Mouse (Mus musculus) forebrain, embryonic 11.5 days (tissue): ENCODE data around the gene Rnasek. TPM values are rescaled to one million over a fixed set of nuclear protein-coding genes. Genes with fewer than 3 reads are reported as not detected.
A peak's percentile ranks its signal among the peaks of the same experiment; 100 is the strongest.

ENCODE experiments used
- ATAC-seq: fragments of 200-750 bp; cut with Nextera tagmentation; replicated peaks from 2 replicates; pipeline ENCODE4 v1.8.0; 2017; ENCODE audit warnings: moderate TSS enrichment; ENCODE audit not compliant: low FRiP score
- DNase-seq: peaks from one replicate; pipeline ENCODE4 v3.0.0-alpha.2; 2017; ENCODE audit warnings: low spot score
- H3K27ac ChIP-seq: fragments of 300-500 bp; sonication (generic); 2 replicates; pipeline ENCODE4 v1.5.1; 2014; ENCODE audit warnings: low read depth, low read length
- H3K27me3 ChIP-seq: fragments of 300-500 bp; sonication (generic); 2 replicates; pipeline ENCODE4 v1.6.1; 2014; ENCODE audit warnings: mild to moderate bottlenecking, low read length, mixed read lengths; ENCODE audit not compliant: control insufficient read depth, insufficient read depth
- H3K36me3 ChIP-seq: fragments of 300-500 bp; sonication (generic); 2 replicates; pipeline ENCODE4 v1.6.1; 2014; ENCODE audit warnings: mild to moderate bottlenecking, low read length, moderate library complexity, mixed read lengths; ENCODE audit not compliant: control insufficient read depth, insufficient read depth
- H3K4me1 ChIP-seq: fragments of 300-500 bp; sonication (generic); replicated peaks from 2 replicates; pipeline ENCODE4 v1.6.1; 2014; ENCODE audit warnings: low read length, mixed read lengths; ENCODE audit not compliant: control insufficient read depth, insufficient read depth
- H3K4me2 ChIP-seq: fragments of 300-500 bp; sonication (generic); 2 replicates; pipeline ENCODE4 v1.6.1; 2014; ENCODE audit warnings: low read depth, mild to moderate bottlenecking, low read length, moderate library complexity, mixed read lengths; ENCODE audit not compliant: severe bottlenecking
- H3K4me3 ChIP-seq: fragments of 300-500 bp; sonication (generic); 2 replicates; pipeline ENCODE4 v1.5.1; 2014; ENCODE audit warnings: low read depth, low read length
- H3K9ac ChIP-seq: fragments of 300-500 bp; sonication (generic); 2 replicates; pipeline ENCODE4 v1.6.1; 2014; ENCODE audit warnings: low read length
- H3K9me3 ChIP-seq: fragments of 300-500 bp; sonication (generic); 2 replicates; pipeline ENCODE4 v1.6.1; 2016; ENCODE audit warnings: low read length, mixed read lengths; ENCODE audit not compliant: control insufficient read depth
- WGBS: fragments of 180-500 bp; shearing (Covaris S2); extraction: QIAGEN DNeasy Blood & Tissue Kit; methylation state at CpG from one replicate; pipeline ENCODE4 v1.1.7; 2014; 5-methylcytosine and 5-hydroxymethylcytosine counted together
- polyA plus RNA-seq: library from polyadenylated mRNA; unstranded; fragments of >200 nt; fragmentation: Nextera tagmentation; extraction: Ambion mirVana; gene quantifications from 2 replicates; pipeline ENCODE4 v1.2.1, GENCODE M21; 2014

The Rnasek gene
- 97.8 and 110 TPM in 2 replicates for polyA plus RNA-seq

DNA sequence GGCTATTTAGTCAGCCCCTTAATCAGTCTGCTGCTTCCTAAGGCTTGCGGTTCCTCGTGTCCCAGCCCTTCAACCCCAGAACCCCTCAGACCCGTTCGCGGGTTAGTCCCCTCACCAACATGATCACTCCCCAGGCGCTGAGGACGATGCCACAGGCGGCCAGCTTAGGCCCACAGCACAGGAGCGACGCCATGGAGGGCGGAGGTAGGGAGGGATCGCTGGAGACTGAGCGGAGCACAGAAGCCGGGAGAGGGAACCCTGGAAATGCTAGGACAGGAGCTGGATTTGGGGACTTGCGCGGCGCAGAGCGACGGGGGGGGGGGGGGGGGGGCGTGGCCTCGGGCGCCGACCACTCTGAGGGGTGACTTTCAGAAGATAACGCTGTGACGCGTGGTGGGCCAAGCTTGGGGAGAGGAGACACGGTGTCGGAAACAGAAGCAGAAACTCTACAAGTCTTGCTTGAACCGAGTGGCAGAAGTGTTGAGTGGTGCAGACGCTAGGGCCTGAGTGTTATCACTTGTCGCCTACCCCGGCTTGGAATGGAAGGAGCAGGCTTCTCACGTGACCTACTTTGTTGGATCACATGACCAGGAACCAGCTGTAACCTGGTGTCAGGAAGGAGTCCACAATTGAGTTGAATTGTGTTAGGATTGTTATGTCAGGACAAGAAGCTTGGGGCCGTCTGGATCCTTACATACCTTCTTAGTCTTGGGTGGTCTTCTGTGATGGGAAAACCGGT, at the start of gene Rnasek, which contains the start of gene Gm21988:
Rnasek (minus strand) TSS at position 302 of the 739 bp plus-strand sequence.
Gm21988 (minus strand) TSS at position 290 of the 739 bp plus-strand sequence.
- H3K27me3 ChIP-seq, result no peaks in the 10 kb centered on the region
- no peaks in the 10 kb centered on the region for H3K9me3 ChIP-seq
- peak within 1 kb of the TSS; percentile 57; the same call in 1 of the 2 replicates for H3K27ac ChIP-seq
- H3K4me3 ChIP-seq, result peak within 1 kb of the TSS; percentile 83
- H3K9ac ChIP-seq, result peak within 1 kb of the TSS; percentile 86
- H3K4me2 ChIP-seq, result peak within 1 kb of the TSS; percentile 95
- H3K4me1 ChIP-seq, result peaks cover 14% of the 10 kb centered on the region
- under 1% methylated on average over 31 of the region's 35 CpGs for WGBS
- peak; percentile 88 for DNase-seq
- ATAC-seq, result peak; percentile 44
- H3K36me3 ChIP-seq, result peaks cover 5% of the 10 kb centered on the region; the same call in 1 of the 2 replicates

DNA sequence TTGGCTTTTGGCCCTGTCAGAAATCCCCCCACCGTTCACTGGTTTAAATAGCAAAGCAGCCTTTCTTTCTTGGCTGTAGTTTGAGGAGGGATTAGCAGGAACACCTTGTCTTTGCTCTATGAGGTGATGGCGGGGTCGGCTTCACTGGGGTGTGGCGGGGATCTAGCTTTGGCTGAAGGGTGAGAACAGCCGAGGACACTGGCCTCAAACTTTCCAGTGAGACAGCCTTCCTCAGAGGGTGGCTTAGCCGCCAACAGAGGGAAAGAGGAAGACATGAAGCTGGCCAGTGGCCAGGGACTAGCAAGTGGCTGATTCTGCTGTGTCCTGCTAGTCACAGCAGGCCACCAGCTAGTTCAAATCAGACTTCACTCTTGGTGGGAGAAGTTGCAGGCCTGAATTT, 49.6 kb upstream of the Rnasek start:
- 34% methylated on average over 6 of the region's 6 CpGs for WGBS
- no peaks in the 10 kb centered on the region for H3K27me3 ChIP-seq
- H3K4me2 ChIP-seq, result no peak overlapping the region
- H3K9ac ChIP-seq, result no peak overlapping the region
- no peak for ATAC-seq
- H3K36me3 ChIP-seq, result no peaks in the 10 kb centered on the region
- no peak for DNase-seq
- no peak overlapping the region for H3K4me3 ChIP-seq
- no peaks in the 10 kb centered on the region for H3K4me1 ChIP-seq
- H3K27ac ChIP-seq, result no peak overlapping the region
- no peaks in the 10 kb centered on the region for H3K9me3 ChIP-seq

DNA sequence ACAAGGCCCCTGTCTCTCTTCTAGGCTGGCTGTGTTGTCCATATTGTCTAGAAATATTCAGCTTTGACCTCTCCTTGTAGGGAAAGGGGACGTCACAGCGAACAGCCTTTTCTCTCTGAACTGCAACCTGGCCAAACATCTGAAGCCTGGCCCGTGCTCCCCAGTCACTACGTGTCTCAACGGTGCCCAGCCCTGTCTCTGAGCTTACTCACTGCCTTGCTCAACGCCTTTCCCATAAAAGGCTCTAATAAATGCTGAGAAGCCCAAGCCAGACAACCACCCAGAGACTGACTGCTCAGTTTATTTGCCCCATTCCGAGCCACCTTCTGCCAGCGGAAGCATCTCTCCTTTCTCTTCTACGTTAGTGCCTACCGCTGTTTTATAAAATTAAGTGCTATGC, 48.5 kb upstream of the Rnasek start:
- H3K9ac ChIP-seq, result no peak overlapping the region
- no peak overlapping the region for H3K4me3 ChIP-seq
- no peak overlapping the region for H3K27ac ChIP-seq
- no peaks in the 10 kb centered on the region for H3K4me1 ChIP-seq
- no peaks in the 10 kb centered on the region for H3K9me3 ChIP-seq
- no peaks in the 10 kb centered on the region for H3K27me3 ChIP-seq
- 87% methylated on average over 10 of the region's 10 CpGs for WGBS
- DNase-seq (no peak), ATAC-seq (no peak)
- no peaks in the 10 kb centered on the region for H3K36me3 ChIP-seq
- no peak overlapping the region for H3K4me2 ChIP-seq

DNA sequence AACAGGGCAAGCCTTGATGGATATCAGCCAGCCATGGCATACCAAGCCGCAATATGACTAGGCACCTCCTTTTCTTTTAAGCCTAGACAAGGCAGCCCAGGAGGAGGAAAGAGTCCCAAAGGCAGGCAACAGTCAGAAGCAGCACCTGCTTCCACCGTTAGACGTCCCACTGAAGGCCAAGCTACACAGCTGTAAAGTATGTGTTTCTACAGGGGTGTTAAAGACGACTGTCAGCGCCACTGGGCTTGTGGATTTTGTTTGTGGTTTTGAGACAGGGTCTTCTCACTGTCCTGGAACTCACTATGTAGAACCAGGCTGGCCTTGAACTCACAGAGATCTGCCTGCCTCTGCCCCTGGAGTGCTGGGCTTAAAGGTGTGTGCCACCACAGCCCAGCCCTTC, 46.0 kb upstream of the Rnasek start:
- H3K4me3 ChIP-seq, result no peak overlapping the region
- no peak overlapping the region for H3K4me2 ChIP-seq
- H3K4me1 ChIP-seq, result no peaks in the 10 kb centered on the region
- H3K36me3 ChIP-seq, result no peaks in the 10 kb centered on the region
- H3K27me3 ChIP-seq, result no peaks in the 10 kb centered on the region
- no peaks in the 10 kb centered on the region for H3K9me3 ChIP-seq
- ATAC-seq, result no peak
- DNase-seq, result no peak
- H3K9ac ChIP-seq, result no peak overlapping the region
- WGBS, result 91% methylated on average over 5 of the region's 5 CpGs
- H3K27ac ChIP-seq, result no peak overlapping the region

DNA sequence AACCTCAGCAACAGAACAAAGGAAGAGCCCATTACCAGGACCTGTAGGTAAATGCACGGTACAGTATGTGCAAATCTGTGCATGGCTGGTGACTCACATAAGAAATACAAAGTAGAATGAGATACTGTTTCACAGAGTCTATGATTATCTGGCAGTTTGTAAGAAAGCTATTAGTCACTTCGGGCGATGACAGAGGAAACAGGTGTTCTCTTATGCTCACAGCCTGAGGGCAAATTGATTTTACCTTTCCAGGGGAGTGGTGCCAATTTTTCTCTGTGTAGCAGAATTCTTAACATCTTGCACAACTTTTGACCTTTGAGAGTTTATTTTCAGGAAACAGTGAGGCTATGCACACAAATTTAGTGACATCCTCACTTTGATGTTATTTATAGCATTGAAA, 45.1 kb upstream of the Rnasek start:
- H3K4me1 ChIP-seq, result no peaks in the 10 kb centered on the region
- no peak overlapping the region for H3K4me2 ChIP-seq
- H3K27me3 ChIP-seq, result no peaks in the 10 kb centered on the region
- DNase-seq, result no peak
- H3K9ac ChIP-seq, result no peak overlapping the region
- no peak for ATAC-seq
- WGBS, result 91% methylated on average over 3 of the region's 3 CpGs
- H3K4me3 ChIP-seq, result no peak overlapping the region
- no peak overlapping the region for H3K27ac ChIP-seq
- H3K36me3 ChIP-seq, result no peaks in the 10 kb centered on the region
- H3K9me3 ChIP-seq, result no peaks in the 10 kb centered on the region

DNA sequence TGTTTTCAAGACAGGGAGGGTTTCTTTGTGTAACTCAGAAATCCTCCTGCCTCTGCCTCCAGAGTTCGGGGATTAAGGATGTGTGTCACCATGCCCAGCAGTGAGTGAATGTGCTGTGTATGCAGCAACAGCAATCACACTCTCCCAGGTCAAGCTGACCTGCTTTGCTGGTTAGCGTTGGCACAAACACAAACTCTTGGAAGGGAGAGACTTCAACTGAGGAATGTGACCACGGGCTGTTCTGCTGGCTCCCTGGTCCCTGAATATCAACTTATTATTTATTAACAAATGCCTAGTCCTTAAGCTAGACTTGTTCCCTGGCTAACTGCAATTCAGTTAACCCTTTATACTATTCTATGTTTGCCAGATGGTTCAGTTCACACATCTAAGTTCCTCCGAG, 44.0 kb upstream of the Rnasek start:
- WGBS, result 89% methylated on average over 4 of the region's 4 CpGs
- Histone ChIP-seq H3K36me3 (no peaks in the 10 kb centered on the region), H3K4me2 (no peak overlapping the region), H3K27ac (no peak overlapping the region), H3K9me3 (no peaks in the 10 kb centered on the region), H3K4me3 (no peak overlapping the region), H3K27me3 (no peaks in the 10 kb centered on the region), H3K4me1 (no peaks in the 10 kb centered on the region), H3K9ac (no peak overlapping the region)
- no peak for ATAC-seq
- DNase-seq, result no peak

DNA sequence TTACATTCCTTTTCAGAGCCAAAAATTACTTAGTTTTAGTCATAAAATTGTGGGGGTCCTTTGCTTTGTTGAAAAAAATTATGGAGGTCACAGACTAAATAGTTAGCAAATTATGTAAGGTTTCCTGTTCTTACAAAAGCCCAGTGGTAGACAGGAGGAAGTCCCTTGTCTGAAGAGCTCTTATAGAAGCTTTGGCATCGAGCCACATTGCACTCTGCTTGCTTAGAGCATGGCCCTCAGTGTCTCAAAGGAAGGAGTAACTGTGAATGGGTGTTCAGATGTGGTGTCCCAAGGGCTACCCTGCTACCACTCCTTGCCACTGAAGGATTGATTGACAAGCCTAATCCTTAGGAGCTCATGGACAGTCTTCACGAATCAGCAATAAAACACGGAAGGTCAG, 40.8 kb upstream of the Rnasek start:
- ATAC-seq (no peak), DNase-seq (no peak)
- Histone ChIP-seq H3K9ac (no peak overlapping the region), H3K4me3 (no peak overlapping the region), H3K27me3 (no peaks in the 10 kb centered on the region), H3K4me2 (no peak overlapping the region), H3K4me1 (no peaks in the 10 kb centered on the region), H3K9me3 (no peaks in the 10 kb centered on the region), H3K36me3 (no peaks in the 10 kb centered on the region), H3K27ac (no peak overlapping the region)
- 80% methylated on average over 3 of the region's 3 CpGs for WGBS

DNA sequence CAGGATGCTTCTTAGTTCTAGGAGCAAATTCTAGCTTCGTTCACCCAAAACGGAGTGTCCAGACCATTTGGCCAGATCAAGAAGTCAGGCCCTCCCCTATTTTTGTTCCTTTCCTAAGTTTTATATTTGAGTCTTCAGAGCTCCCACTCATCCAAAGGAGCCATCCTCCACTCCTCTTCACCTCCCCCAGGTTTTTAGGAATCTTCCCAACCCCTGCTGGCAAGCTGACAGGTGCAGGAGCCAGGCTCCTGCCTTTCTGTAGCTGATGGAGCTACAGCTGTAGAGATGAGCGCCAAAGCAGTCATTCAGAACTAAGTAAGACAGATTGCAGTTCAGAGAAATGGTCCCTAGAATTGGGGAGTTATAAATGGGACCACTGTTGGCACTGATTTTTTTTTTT, 39.3 kb upstream of the Rnasek start:
- Histone ChIP-seq H3K27ac (no peak overlapping the region), H3K4me1 (no peaks in the 10 kb centered on the region), H3K9me3 (no peaks in the 10 kb centered on the region), H3K36me3 (no peaks in the 10 kb centered on the region), H3K4me2 (no peak overlapping the region), H3K27me3 (no peaks in the 10 kb centered on the region), H3K9ac (no peak overlapping the region), H3K4me3 (no peak overlapping the region)
- no peak for ATAC-seq
- 89% methylated on average over 3 of the region's 3 CpGs for WGBS
- no peak for DNase-seq

DNA sequence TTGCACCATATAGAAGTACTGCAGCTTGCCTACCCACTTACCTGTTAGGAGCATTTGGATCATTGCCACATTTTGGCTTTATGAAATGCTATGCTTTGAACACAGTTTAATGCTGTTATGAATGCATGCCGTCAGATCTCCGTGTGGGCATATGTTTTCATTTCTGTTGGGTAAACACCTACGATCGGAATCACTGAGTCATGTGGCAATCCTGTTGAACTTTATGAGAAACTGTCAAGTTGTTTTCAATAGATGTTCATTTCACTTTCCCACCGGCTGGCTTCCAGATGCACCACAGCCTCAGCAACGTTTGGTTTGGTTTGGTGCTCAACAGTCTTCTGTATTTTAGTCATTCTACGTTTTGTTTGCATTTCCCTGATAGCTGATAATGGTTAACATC, 32.0 kb upstream of the Rnasek start:
- no peak overlapping the region for H3K4me3 ChIP-seq
- H3K4me2 ChIP-seq, result no peak overlapping the region
- H3K27me3 ChIP-seq, result no peaks in the 10 kb centered on the region
- H3K4me1 ChIP-seq, result no peaks in the 10 kb centered on the region
- 91% methylated on average over 7 of the region's 7 CpGs for WGBS
- H3K9ac ChIP-seq, result no peak overlapping the region
- DNase-seq (no peak), ATAC-seq (no peak)
- H3K9me3 ChIP-seq, result no peaks in the 10 kb centered on the region
- no peak overlapping the region for H3K27ac ChIP-seq
- H3K36me3 ChIP-seq, result no peaks in the 10 kb centered on the region
